Mouse (Mus musculus): ENCODE measurements at regions not wholly inside any gene's neighbourhood (a gene's known extent, or its start where the extent isn't known, plus 50 kb on each side); places are given as distances from the start of the nearest gene placed in this dataset.

- H3K4me2 ChIP-seq (replicated peaks; ENCODE audit: low read depth, low read length, severe bottlenecking), result no peak overlapping the region
- H3K4me1 ChIP-seq (ENCODE audit: control insufficient read depth, insufficient read depth, low read length), result no peaks in the 10 kb centered on the region
- ATAC-seq (ENCODE audit: low FRiP score, low read depth) (no peak), DNase-seq (ENCODE audit: low spot score) (no peak)
- H3K9ac ChIP-seq (ENCODE audit: low read depth, low read length, severe bottlenecking), result no peak overlapping the region
- no peak for TF ChIP-seq POLR2A (IDR thresholded peaks at IDR 0.05; ENCODE audit: borderline replicate concordance, extremely low read depth, insufficient read depth, insufficient read length)
- H3K4me3 ChIP-seq (replicated peaks; ENCODE audit: low read length), result no peak overlapping the region
- H3K9me3 ChIP-seq (ENCODE audit: control insufficient read depth, low read length), result no peaks in the 10 kb centered on the region
- H3K27ac ChIP-seq (replicated peaks; ENCODE audit: low read depth, low read length), result no peak overlapping the region
- H3K36me3 ChIP-seq (ENCODE audit: control insufficient read depth, insufficient read depth, low read length), result no peaks in the 10 kb centered on the region
- WGBS, result 89% methylated on average over 6 of the region's 6 CpGs
- no peaks in the 10 kb centered on the region for H3K27me3 ChIP-seq (ENCODE audit: control insufficient read depth, insufficient read depth, low read length)
These were observed 130.7 kb downstream of the Slc30a10 start for GRCm38 (mm10) chr1:185585191-185585870.

DNA sequence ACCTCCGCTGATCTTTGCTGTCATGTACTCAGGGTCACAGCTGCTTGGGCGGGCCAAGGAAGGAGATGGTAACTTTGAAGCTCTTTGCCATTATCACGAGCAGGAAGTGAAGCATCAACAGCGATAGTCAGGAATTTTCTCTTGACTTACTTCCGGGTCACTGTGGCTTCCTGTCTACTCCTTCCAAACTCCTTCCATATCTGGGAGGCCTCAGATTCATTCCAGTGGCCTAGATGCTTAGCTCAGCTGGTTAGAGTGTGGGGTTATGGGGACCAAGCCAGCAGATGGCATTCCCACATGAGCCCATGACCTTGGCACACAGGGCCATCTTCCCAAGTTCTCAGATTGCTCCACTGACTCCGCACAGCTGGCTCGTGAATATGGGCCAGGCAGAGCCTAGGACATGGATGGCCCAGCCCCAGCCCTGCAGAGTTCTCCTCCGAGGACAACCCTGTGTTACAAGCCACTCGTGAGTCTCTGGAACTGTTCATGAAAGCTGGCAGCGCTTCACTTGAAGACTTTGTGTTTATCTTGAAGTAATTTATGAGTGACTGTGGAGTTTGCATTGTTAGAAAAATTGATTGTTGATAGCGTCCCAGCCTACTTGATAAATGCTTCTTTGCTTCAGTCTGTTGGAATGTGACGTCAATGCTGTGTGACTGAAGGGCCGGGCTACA, 133.2 kb downstream of the Slc30a10 start:
- Histone ChIP-seq H3K36me3 (ENCODE audit: control insufficient read depth, insufficient read depth, low read length) (no peaks in the 10 kb centered on the region), H3K27ac (replicated peaks; ENCODE audit: low read depth, low read length) (no peak overlapping the region), H3K4me3 (replicated peaks; ENCODE audit: low read length) (no peak overlapping the region), H3K27me3 (ENCODE audit: control insufficient read depth, insufficient read depth, low read length) (no peaks in the 10 kb centered on the region), H3K4me2 (replicated peaks; ENCODE audit: low read depth, low read length, severe bottlenecking) (no peak overlapping the region), H3K9me3 (ENCODE audit: control insufficient read depth, low read length) (no peaks in the 10 kb centered on the region), H3K9ac (ENCODE audit: low read depth, low read length, severe bottlenecking) (no peak overlapping the region), H3K4me1 (ENCODE audit: control insufficient read depth, insufficient read depth, low read length) (no peaks in the 10 kb centered on the region)
- DNase-seq (ENCODE audit: low spot score) (peak; percentile 48), ATAC-seq (ENCODE audit: low FRiP score, low read depth) (no peak)
- no peak for TF ChIP-seq POLR2A (IDR thresholded peaks at IDR 0.05; ENCODE audit: borderline replicate concordance, extremely low read depth, insufficient read depth, insufficient read length)
- 77% methylated on average over 13 of the region's 13 CpGs for WGBS

- DNase-seq (ENCODE audit: low spot score), result no peak
- 78% methylated on average over 4 of the region's 4 CpGs for WGBS
These were observed 133.7 kb downstream of the Slc30a10 start for GRCm38 (mm10) chr1:185588348-185588719.

DNA sequence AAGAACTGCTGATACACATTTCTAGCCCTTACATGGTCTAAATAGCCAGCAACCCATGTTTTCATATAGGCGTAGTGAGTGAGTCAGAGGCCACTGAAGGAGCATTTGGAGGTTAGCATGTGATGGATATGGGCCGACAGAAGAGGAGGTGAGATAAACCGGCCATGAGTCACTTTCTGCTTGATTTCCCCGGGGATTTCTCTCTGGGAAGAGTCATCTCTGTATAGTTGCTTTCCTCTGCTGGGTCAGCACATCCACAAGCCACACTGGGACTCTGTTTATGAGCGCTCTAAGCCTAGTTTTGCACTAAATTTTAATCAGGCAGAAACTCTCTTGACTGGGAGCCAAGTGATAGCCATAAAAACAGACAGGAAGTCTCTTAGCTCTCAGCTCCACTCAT, 142.2 kb downstream of the Slc30a10 start:
- Histone ChIP-seq H3K4me3 (replicated peaks; ENCODE audit: low read length) (no peak overlapping the region), H3K4me1 (ENCODE audit: control insufficient read depth, insufficient read depth, low read length) (no peaks in the 10 kb centered on the region), H3K9me3 (ENCODE audit: control insufficient read depth, low read length) (no peaks in the 10 kb centered on the region), H3K27ac (replicated peaks; ENCODE audit: low read depth, low read length) (no peak overlapping the region), H3K4me2 (replicated peaks; ENCODE audit: low read depth, low read length, severe bottlenecking) (no peak overlapping the region), H3K36me3 (ENCODE audit: control insufficient read depth, insufficient read depth, low read length) (no peaks in the 10 kb centered on the region), H3K9ac (ENCODE audit: low read depth, low read length, severe bottlenecking) (no peak overlapping the region), H3K27me3 (ENCODE audit: control insufficient read depth, insufficient read depth, low read length) (no peaks in the 10 kb centered on the region)
- no peak for TF ChIP-seq POLR2A (IDR thresholded peaks at IDR 0.05; ENCODE audit: borderline replicate concordance, extremely low read depth, insufficient read depth, insufficient read length)
- WGBS, result 81% methylated on average over 5 of the region's 5 CpGs
- ATAC-seq (ENCODE audit: low FRiP score, low read depth) (no peak), DNase-seq (ENCODE audit: low spot score) (no peak)

More at GRCm38 (mm10) chr1:185588348-185588719, 133.7 kb downstream of the Slc30a10 start:
- no peak overlapping the region for H3K4me2 ChIP-seq (replicated peaks; ENCODE audit: low read depth, low read length, severe bottlenecking)
- no peak overlapping the region for H3K4me3 ChIP-seq (replicated peaks; ENCODE audit: low read length)
- ATAC-seq (ENCODE audit: low FRiP score, low read depth), result no peak
- no peak for TF ChIP-seq POLR2A (IDR thresholded peaks at IDR 0.05; ENCODE audit: borderline replicate concordance, extremely low read depth, insufficient read depth, insufficient read length)
- no peak overlapping the region for H3K27ac ChIP-seq (replicated peaks; ENCODE audit: low read depth, low read length)
- H3K36me3 ChIP-seq (ENCODE audit: control insufficient read depth, insufficient read depth, low read length), result no peaks in the 10 kb centered on the region
- no peak overlapping the region for H3K9ac ChIP-seq (ENCODE audit: low read depth, low read length, severe bottlenecking)
- no peaks in the 10 kb centered on the region for H3K4me1 ChIP-seq (ENCODE audit: control insufficient read depth, insufficient read depth, low read length)
- H3K27me3 ChIP-seq (ENCODE audit: control insufficient read depth, insufficient read depth, low read length), result no peaks in the 10 kb centered on the region
- no peaks in the 10 kb centered on the region for H3K9me3 ChIP-seq (ENCODE audit: control insufficient read depth, low read length)

GRCm38 (mm10) chr1:185598514-185598913, 143.9 kb downstream of the Slc30a10 start:
- no peak overlapping the region for H3K27ac ChIP-seq (replicated peaks; ENCODE audit: low read depth, low read length)
- WGBS, result 79% methylated on average over 7 of the region's 7 CpGs

More at GRCm38 (mm10) chr1:185598514-185598913, 143.9 kb downstream of the Slc30a10 start:
- Histone ChIP-seq H3K27me3 (ENCODE audit: control insufficient read depth, insufficient read depth, low read length) (no peaks in the 10 kb centered on the region), H3K4me1 (ENCODE audit: control insufficient read depth, insufficient read depth, low read length) (no peaks in the 10 kb centered on the region), H3K9me3 (ENCODE audit: control insufficient read depth, low read length) (no peaks in the 10 kb centered on the region), H3K4me2 (replicated peaks; ENCODE audit: low read depth, low read length, severe bottlenecking) (no peak overlapping the region), H3K4me3 (replicated peaks; ENCODE audit: low read length) (no peak overlapping the region), H3K36me3 (ENCODE audit: control insufficient read depth, insufficient read depth, low read length) (no peaks in the 10 kb centered on the region), H3K9ac (ENCODE audit: low read depth, low read length, severe bottlenecking) (no peak overlapping the region)
- no peak for TF ChIP-seq POLR2A (IDR thresholded peaks at IDR 0.05; ENCODE audit: borderline replicate concordance, extremely low read depth, insufficient read depth, insufficient read length)
- DNase-seq (ENCODE audit: low spot score) (no peak), ATAC-seq (ENCODE audit: low FRiP score, low read depth) (no peak)
